Mouse (Mus musculus) olfactory bulb, adult 2 months (tissue): Measurements from ENCODE around the gene Slc12a8.

ENCODE experiments used
- CTCF ChIP-seq: fragments of 200-500 bp; IDR thresholded peaks from 2 replicates; pipeline ENCODE4 v1.5.1; 2012; ENCODE audit warnings: low read depth, mild to moderate bottlenecking, low read length, moderate library complexity; ENCODE audit not compliant: insufficient read depth
- POLR2A ChIP-seq: fragments of 200-500 bp; IDR thresholded peaks from 2 replicates; pipeline ENCODE4 v1.6.1; 2012; ENCODE audit warnings: mild to moderate bottlenecking, low read depth, low read length, moderate library complexity; ENCODE audit not compliant: insufficient read depth

- TF ChIP-seq CTCF (no peak), POLR2A (no peak)
Measured at GRCm38 (mm10) chr16:33670933-33671332, 153.8 kb downstream of the Slc12a8 start.
